Mouse (Mus musculus) ES-E14 (cell line): ENCODE measurements around the gene Klf6. TPM values are rescaled to one million over a fixed set of nuclear protein-coding genes. Genes with fewer than 3 reads are reported as not detected.

ENCODE experiments used
- DNase-seq: peaks from one replicate; pipeline ENCODE4 v3.0.0-alpha.2; 2013; ENCODE audit warnings: low read depth, low spot score
- H3K27ac ChIP-seq: 2 replicates; pipeline ENCODE4 v1.5.1; 2012; ENCODE audit warnings: low read depth, mild to moderate bottlenecking, low read length, moderate library complexity, mixed read lengths; ENCODE audit not compliant: poor library complexity, insufficient read depth, severe bottlenecking
- H3K36me3 ChIP-seq: 2 replicates; pipeline ENCODE4 v1.6.1; 2012; ENCODE audit warnings: mild to moderate bottlenecking, low read length, moderate library complexity, mixed read lengths; ENCODE audit not compliant: control insufficient read depth, poor library complexity, insufficient read depth, severe bottlenecking
- H3K4me1 ChIP-seq, 2 experiments: fragments of 150-350 bp in 1 of 2; sonication (generic) in 1 of 2; 2 replicates each; pipeline ENCODE4 v1.6.1; 2012; ENCODE audit warnings: low read length in 2 of 2, mild to moderate bottlenecking in 1 of 2, mixed read lengths in 1 of 2; ENCODE audit not compliant: control insufficient read depth in 2 of 2, insufficient read depth in 2 of 2, poor library complexity in 1 of 2
- H3K4me3 ChIP-seq, 2 experiments: fragments of 150-350 bp in 1 of 2; sonication (generic) in 1 of 2; 2 replicates each; pipeline ENCODE4 v1.5.1; 2012; ENCODE audit warnings: low read length in 2 of 2, low read depth in 1 of 2, mild to moderate bottlenecking in 1 of 2, mixed read lengths in 1 of 2; ENCODE audit not compliant: insufficient read depth in 1 of 2, poor library complexity in 1 of 2, severe bottlenecking in 1 of 2
- H3K9ac ChIP-seq: 2 replicates; pipeline ENCODE4 v1.6.1; 2012; ENCODE audit warnings: low read depth, mild to moderate bottlenecking, low read length, mixed read lengths; ENCODE audit not compliant: poor library complexity, insufficient read depth, severe bottlenecking
- H3K9me3 ChIP-seq: fragments of 150-350 bp; sonication (generic); 2 replicates; pipeline ENCODE4 v1.6.1; 2012; ENCODE audit warnings: low read depth, mild to moderate bottlenecking, low read length; ENCODE audit not compliant: control insufficient read depth, insufficient read depth
- CHD2 ChIP-seq: IDR thresholded peaks from 2 replicates; pipeline ENCODE4 v1.6.1; 2014; ENCODE audit warnings: mild to moderate bottlenecking, low read depth, low read length, inconsistent platforms
- HCFC1 ChIP-seq: IDR thresholded peaks from 2 replicates; pipeline ENCODE4 v1.6.1; 2012; ENCODE audit warnings: low read length, inconsistent platforms, borderline replicate concordance; ENCODE audit not compliant: insufficient read depth
- MAFK ChIP-seq: IDR thresholded peaks from 2 replicates; pipeline ENCODE4 v1.6.1; 2014; ENCODE audit warnings: mild to moderate bottlenecking, low read depth, low read length, inconsistent platforms; ENCODE audit not compliant: insufficient read depth
- ZC3H11A ChIP-seq: IDR thresholded peaks from 2 replicates; pipeline ENCODE4 v1.6.1; 2012; ENCODE audit warnings: low read depth, mild to moderate bottlenecking, inconsistent platforms, low read length, borderline replicate concordance
- ZNF384 ChIP-seq: IDR thresholded peaks from 2 replicates; pipeline ENCODE4 v1.6.1; 2012; ENCODE audit warnings: low read depth, low read length, inconsistent platforms
- in situ Hi-C, 2 experiments: fragments of 600-800 bp; cut with MboI; formaldehyde crosslinking; loops; one replicate each; pipeline ENCODE4 v1.15.1; 2025; ENCODE audit warnings: low sequenced_read_pairs in 2 of 2, inconsistent platforms in 1 of 2; ENCODE audit not compliant: unreplicated experiment in 2 of 2
- total RNA-seq: library from RNA; depleted of rRNA; stranded (reverse); fragments of 300-350 nt; gene quantifications from 2 replicates; pipeline ENCODE4 v1.2.3, GENCODE M21; 2012

Klf6 gene
- total RNA-seq, 1 experiment: 53.8 TPM

DNA sequence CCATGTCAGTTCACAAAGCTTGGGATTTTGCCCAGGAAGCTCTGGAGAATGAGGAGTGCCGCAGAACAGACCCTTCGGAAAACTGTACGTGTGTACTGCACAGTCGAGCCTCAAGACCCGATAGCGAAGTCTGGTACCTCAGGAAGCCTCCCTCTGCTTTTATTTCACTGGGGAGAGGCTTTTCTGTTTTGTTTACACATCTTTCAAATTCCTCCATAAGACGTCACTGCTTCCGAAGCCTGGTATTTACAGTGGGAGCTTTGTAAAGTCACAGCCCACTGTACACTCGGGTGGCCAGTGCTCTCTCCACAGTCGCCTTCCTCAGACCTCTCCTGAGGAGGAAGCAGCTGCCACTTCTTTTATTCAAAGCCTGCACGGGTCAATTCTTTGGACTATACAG is 38.7 kb upstream of the Klf6 start:
- Histone ChIP-seq H3K27ac (no peak overlapping the region), H3K36me3 (no peaks in the 10 kb centered on the region), H3K9ac (no peak overlapping the region), H3K4me1 (peaks cover 0 to 3% of the 10 kb centered on the region in 2 experiments; a peak in 1 of 4 replicates), H3K9me3 (no peaks in the 10 kb centered on the region), H3K4me3 (no peak overlapping the region)
- no peak for DNase-seq
- in situ Hi-C loops: no loop called here
- no peak for TF ChIP-seq MAFK
- no peak for TF ChIP-seq ZNF384
- no peak for TF ChIP-seq CHD2
- no peak for TF ChIP-seq ZC3H11A
- TF ChIP-seq HCFC1: no peak

DNA sequence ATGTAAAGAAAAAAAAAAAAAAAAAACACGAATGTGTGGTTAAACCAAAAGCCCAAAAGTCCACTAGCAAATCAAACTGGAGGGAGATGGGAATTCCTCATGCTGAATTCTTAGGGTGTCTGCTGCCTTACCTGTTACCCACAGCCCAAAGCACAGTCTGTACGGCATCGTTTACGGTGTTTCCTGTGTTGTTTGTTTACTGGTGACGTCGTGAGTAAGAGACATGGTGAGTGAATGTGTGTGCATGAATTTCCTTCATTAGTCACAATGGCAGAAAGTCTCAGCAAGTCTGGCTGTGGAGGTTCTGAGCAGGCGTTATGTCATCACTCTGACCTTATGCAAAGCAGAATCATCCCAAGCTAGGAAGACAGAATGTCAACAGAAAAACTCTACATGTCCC is 38.1 kb upstream of the Klf6 start:
- no peak overlapping the region for H3K9ac ChIP-seq
- no peak overlapping the region for H3K4me3 ChIP-seq
- TF ChIP-seq ZNF384 (no peak), MAFK (no peak), HCFC1 (no peak), CHD2 (no peak), ZC3H11A (no peak)
- H3K36me3 ChIP-seq: no peaks in the 10 kb centered on the region
- in situ Hi-C loops: no loop called here
- no peak overlapping the region for H3K27ac ChIP-seq
- H3K9me3 ChIP-seq: no peaks in the 10 kb centered on the region
- DNase-seq: no peak
- H3K4me1 ChIP-seq: peaks cover 0 to 3% of the 10 kb centered on the region in 2 experiments; a peak in 1 of 4 replicates

DNA sequence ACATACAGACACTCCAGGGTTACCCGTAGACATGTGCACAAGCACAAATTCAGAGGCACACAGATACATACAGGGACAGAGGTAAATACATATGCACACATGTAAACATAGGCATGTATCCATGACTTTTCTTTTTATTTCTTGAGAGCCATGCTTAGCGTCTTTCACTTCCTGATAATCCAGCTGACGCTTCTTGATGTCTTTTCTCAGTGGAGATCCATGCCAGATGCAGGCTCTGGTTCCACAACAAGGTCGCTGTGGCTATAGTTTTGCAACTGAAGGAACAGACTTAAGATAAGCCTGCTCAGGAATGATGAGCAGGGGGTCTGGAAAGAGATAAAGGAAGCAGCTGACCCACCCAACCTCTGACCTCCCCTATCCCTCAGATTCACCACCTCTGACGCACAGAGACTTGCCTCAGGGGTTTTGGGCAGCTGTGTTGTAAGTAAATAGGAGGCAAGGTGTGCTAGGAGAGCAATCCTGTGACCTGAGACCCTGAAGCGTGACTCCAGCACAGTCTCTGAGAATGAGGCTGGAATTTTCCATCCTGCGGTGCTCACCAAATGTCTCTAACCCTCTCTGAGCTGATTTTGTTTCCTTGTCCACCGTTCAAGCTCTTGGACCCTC is 37.0 kb upstream of the Klf6 start:
- Histone ChIP-seq H3K4me3 (no peak overlapping the region), H3K36me3 (no peaks in the 10 kb centered on the region), H3K27ac (no peak overlapping the region), H3K9me3 (no peaks in the 10 kb centered on the region), H3K9ac (no peak overlapping the region), H3K4me1 (peaks cover 0 to 3% of the 10 kb centered on the region in 2 experiments; a peak in 1 of 4 replicates)
- in situ Hi-C loops: no loop called here
- no peak for TF ChIP-seq ZNF384
- TF ChIP-seq ZC3H11A: no peak
- TF ChIP-seq MAFK: no peak
- DNase-seq: no peak

DNA sequence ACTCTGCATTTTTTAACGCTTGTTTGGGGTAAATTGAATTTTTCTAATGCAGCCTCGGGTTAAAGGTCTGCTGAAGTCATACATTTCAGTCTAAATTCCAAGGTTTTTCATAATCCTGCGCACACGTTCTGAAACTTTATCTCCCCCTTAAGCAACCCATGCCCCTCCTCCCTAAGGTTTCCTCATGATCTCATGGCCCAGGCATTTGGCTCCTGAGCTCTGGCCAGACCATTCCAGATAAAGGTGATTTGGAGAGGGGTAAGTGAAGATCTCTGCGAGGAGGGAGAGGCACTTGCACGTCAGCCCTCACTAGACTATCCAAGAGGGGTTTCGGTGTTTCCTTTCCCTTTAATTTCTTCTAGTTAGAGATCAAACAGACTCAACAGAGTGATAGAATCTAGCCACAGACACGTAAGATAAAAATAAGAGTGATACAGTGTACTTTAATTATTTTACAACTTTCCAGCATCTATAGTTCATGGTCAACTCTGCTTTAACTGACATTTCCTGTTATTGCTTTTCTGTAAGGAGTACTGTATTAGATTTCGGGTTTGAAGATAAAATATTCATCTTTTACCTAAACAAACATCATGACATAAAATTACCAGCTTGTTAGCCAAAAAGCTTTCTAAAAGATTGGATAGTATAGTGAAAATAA is 35.0 kb upstream of the Klf6 start:
- no peaks in the 10 kb centered on the region for H3K36me3 ChIP-seq
- H3K27ac ChIP-seq: no peak overlapping the region
- TF ChIP-seq ZC3H11A: no peak
- TF ChIP-seq HCFC1: no peak
- no peak for TF ChIP-seq ZNF384
- TF ChIP-seq MAFK: no peak
- no peak for TF ChIP-seq CHD2
- H3K4me3 ChIP-seq: no peak overlapping the region
- no peaks in the 10 kb centered on the region for H3K9me3 ChIP-seq
- no peak overlapping the region for H3K9ac ChIP-seq
- DNase-seq: no peak
- H3K4me1 ChIP-seq: peaks cover 0 to 3% of the 10 kb centered on the region in 2 experiments; a peak in 1 of 4 replicates
- in situ Hi-C loops: no loop called here
